Mouse (Mus musculus) stomach, postnatal 0 days (tissue): ENCODE measurements around the gene Znhit6. TPM values are rescaled to one million over a fixed set of nuclear protein-coding genes. Genes with fewer than 3 reads are reported as not detected.

Source experiments
- ATAC-seq: fragments of 200-750 bp; cut with Nextera tagmentation; 2 replicates; pipeline ENCODE4 v1.8.0; 2017; ENCODE audit not compliant: low FRiP score, low TSS enrichment
- DNase-seq: peaks from one replicate; pipeline ENCODE4 v3.0.0-alpha.2; 2016; ENCODE audit warnings: low spot score
- H3K27ac ChIP-seq: fragments of 300-500 bp; sonication (generic); replicated peaks from 2 replicates; pipeline ENCODE4 v1.5.1; 2014; ENCODE audit warnings: mild to moderate bottlenecking, control low read depth
- H3K27me3 ChIP-seq: fragments of 300-500 bp; sonication (generic); 2 replicates; pipeline ENCODE4 v1.6.1; 2014; ENCODE audit warnings: low read length; ENCODE audit not compliant: control insufficient read depth, insufficient read depth
- H3K36me3 ChIP-seq: fragments of 300-500 bp; sonication (generic); 2 replicates; pipeline ENCODE4 v1.6.1; 2014; ENCODE audit warnings: low read length, mixed read lengths; ENCODE audit not compliant: control insufficient read depth, insufficient read depth
- H3K4me1 ChIP-seq: fragments of 300-500 bp; sonication (generic); replicated peaks from 2 replicates; pipeline ENCODE4 v1.6.1; 2014; ENCODE audit warnings: antibody characterized with exemption; ENCODE audit not compliant: control insufficient read depth, insufficient read depth
- H3K4me2 ChIP-seq: fragments of 300-500 bp; sonication (generic); replicated peaks from 2 replicates; pipeline ENCODE4 v1.6.1; 2014; ENCODE audit warnings: low read depth, mild to moderate bottlenecking, control low read depth, moderate library complexity
- H3K4me3 ChIP-seq: fragments of 300-500 bp; sonication (generic); 2 replicates; pipeline ENCODE4 v1.5.1; 2014; ENCODE audit warnings: low read depth, low read length, control low read depth
- H3K9ac ChIP-seq: fragments of 300-500 bp; sonication (generic); 2 replicates; pipeline ENCODE4 v1.6.1; 2014; ENCODE audit warnings: mild to moderate bottlenecking, low read length, control low read depth, mixed read lengths
- H3K9me3 ChIP-seq: fragments of 300-500 bp; sonication (generic); 2 replicates; pipeline ENCODE4 v1.6.1; 2016; ENCODE audit warnings: low read length; ENCODE audit not compliant: control insufficient read depth
- CTCF ChIP-seq: IDR thresholded peaks from 2 replicates; pipeline ENCODE4 v1.5.1; 2016; ENCODE audit warnings: antibody characterized with exemption, low read depth, mild to moderate bottlenecking, moderate library complexity
- EP300 ChIP-seq: optimal IDR thresholded peaks from 2 replicates; pipeline ENCODE3; 2016; ENCODE audit warnings: antibody characterized with exemption
- WGBS: fragments of 180-500 bp; shearing (Covaris S2); extraction: QIAGEN DNeasy Blood & Tissue Kit; methylation state at CpG from one replicate; pipeline ENCODE4 v1.1.7; 2014; 5-methylcytosine and 5-hydroxymethylcytosine counted together
- polyA plus RNA-seq: library from polyadenylated mRNA; unstranded; fragments of >200 nt; fragmentation: Nextera tagmentation; extraction: Ambion mirVana; gene quantifications from 2 replicates; pipeline ENCODE4 v1.2.1, GENCODE M21; 2015

Znhit6 gene
- polyA plus RNA-seq, 1 experiment from 2014 or later = 17.5 TPM

- Histone ChIP-seq H3K27ac (no peak overlapping the region), H3K4me2 (no peak overlapping the region), H3K9ac (no peak overlapping the region), H3K4me3 (no peak overlapping the region), H3K9me3 (no peaks in the 10 kb centered on the region), H3K27me3 (no peaks in the 10 kb centered on the region), H3K4me1 (no peaks in the 10 kb centered on the region), H3K36me3 (no peaks in the 10 kb centered on the region)
- ATAC-seq (no peak), DNase-seq (no peak)
- TF ChIP-seq EP300 = no peak
- TF ChIP-seq CTCF = no peak
- WGBS = 69% methylated on average over 12 of the region's 12 CpGs
These were observed 47.0 kb downstream of the Znhit6 start for GRCm38 (mm10) chr3:145623047-145623446.

DNA sequence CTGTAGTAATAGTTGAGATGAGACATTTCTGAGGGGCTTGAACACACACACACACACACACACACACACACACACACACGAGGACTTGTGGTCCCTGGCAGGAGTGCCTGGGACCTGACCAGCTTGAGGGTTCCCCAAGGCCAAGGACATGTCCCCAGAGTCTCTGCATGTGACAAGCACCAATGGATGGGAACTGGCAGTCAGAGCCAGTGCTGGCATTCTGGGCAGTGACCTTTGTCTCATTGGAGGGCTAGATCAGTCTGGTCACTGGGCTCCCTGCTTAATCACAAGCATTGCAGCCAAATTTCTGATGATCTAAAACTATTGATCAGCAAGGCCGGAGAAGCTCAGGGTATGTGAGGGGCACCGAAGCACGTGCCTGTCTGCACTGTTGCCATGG, 48.8 kb downstream of the Znhit6 start:
- Histone ChIP-seq H3K36me3 (no peaks in the 10 kb centered on the region), H3K27ac (no peak overlapping the region), H3K9ac (no peak overlapping the region), H3K27me3 (no peaks in the 10 kb centered on the region), H3K9me3 (no peaks in the 10 kb centered on the region), H3K4me3 (no peak overlapping the region), H3K4me1 (no peaks in the 10 kb centered on the region), H3K4me2 (no peak overlapping the region)
- ATAC-seq = no peak
- WGBS = 85% methylated on average over 4 of the region's 4 CpGs
- TF ChIP-seq EP300 (no peak), CTCF (no peak)
- DNase-seq = no peak

- 78% methylated on average over 9 of the region's 9 CpGs for WGBS
- Histone ChIP-seq H3K27ac (no peak overlapping the region), H3K9me3 (no peaks in the 10 kb centered on the region), H3K4me3 (no peak overlapping the region), H3K27me3 (no peaks in the 10 kb centered on the region), H3K9ac (no peak overlapping the region), H3K4me2 (no peak overlapping the region), H3K36me3 (no peaks in the 10 kb centered on the region), H3K4me1 (no peaks in the 10 kb centered on the region)
- DNase-seq (no peak), ATAC-seq (no peak)
- TF ChIP-seq EP300 (no peak), CTCF (no peak)
These were observed 49.5 kb downstream of the Znhit6 start for GRCm38 (mm10) chr3:145625546-145625945.

DNA sequence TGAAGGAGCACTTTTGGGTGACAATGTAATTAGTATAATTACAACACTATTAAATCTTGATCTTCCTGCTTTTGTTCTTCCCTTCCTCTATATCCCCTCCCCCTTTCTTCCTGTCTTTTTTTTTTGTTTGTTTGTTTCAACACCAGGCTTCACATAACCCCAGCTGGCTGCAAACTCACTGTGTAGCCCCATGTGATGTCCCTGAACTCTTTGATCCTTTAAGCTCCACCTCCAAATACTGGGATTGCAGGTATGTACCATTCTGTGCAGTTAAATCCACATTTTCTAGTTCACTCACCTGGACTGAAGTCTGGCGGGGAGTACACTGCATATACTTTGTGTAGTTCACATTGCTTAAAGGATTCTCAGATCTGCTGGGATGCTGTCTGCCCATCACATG, 50.1 kb downstream of the Znhit6 start:
- Histone ChIP-seq H3K36me3 (no peaks in the 10 kb centered on the region), H3K27me3 (no peaks in the 10 kb centered on the region), H3K4me2 (no peak overlapping the region), H3K4me3 (no peak overlapping the region), H3K27ac (no peak overlapping the region), H3K9ac (no peak overlapping the region), H3K9me3 (no peaks in the 10 kb centered on the region), H3K4me1 (no peaks in the 10 kb centered on the region)
- no peak for TF ChIP-seq CTCF
- no peak for TF ChIP-seq EP300
- ATAC-seq = no peak
- 88% methylated on average over 1 of the region's 1 CpGs for WGBS
- DNase-seq = no peak

- no peaks in the 10 kb centered on the region for H3K9me3 ChIP-seq
- DNase-seq (peak; percentile 66), ATAC-seq (peak; percentile 76)
- no peaks in the 10 kb centered on the region for H3K27me3 ChIP-seq
- H3K9ac ChIP-seq = no peak overlapping the region
- no peaks in the 10 kb centered on the region for H3K4me1 ChIP-seq
- H3K4me3 ChIP-seq = no peak overlapping the region
- TF ChIP-seq CTCF (peak; percentile 76), EP300 (no peak)
- WGBS = 84% methylated on average over 3 of the region's 3 CpGs
- no peaks in the 10 kb centered on the region for H3K36me3 ChIP-seq
- no peak overlapping the region for H3K4me2 ChIP-seq
- H3K27ac ChIP-seq = no peak overlapping the region
These were observed 51.8 kb downstream of the Znhit6 start for GRCm38 (mm10) chr3:145627830-145628229.

GRCm38 (mm10) chr3:145628643-145629042, 52.6 kb downstream of the Znhit6 start:
- H3K9me3 ChIP-seq = no peaks in the 10 kb centered on the region

More at GRCm38 (mm10) chr3:145628643-145629042, 52.6 kb downstream of the Znhit6 start:
- DNase-seq (no peak), ATAC-seq (no peak)
- TF ChIP-seq EP300 (no peak), CTCF (no peak)
- no peak overlapping the region for H3K4me2 ChIP-seq
- no peaks in the 10 kb centered on the region for H3K4me1 ChIP-seq
- no peak overlapping the region for H3K4me3 ChIP-seq
- H3K9ac ChIP-seq = no peak overlapping the region
- WGBS = 50% methylated on average over 5 of the region's 5 CpGs
- H3K27ac ChIP-seq = no peak overlapping the region
- H3K36me3 ChIP-seq = no peaks in the 10 kb centered on the region
- H3K27me3 ChIP-seq = no peaks in the 10 kb centered on the region
